Mouse (Mus musculus) forebrain, embryonic 15.5 days (tissue): ENCODE measurements around the gene 1500009C09Rik. TPM values are rescaled to one million over a fixed set of nuclear protein-coding genes. Genes with fewer than 3 reads are reported as not detected.
"Not testable (repeated sequence)": the region's sequence is repeated elsewhere in the genome, so short reads cannot be mapped to it uniquely, and the experiment has no call there.

ENCODE experiments used
- ATAC-seq: fragments of 200-750 bp; cut with Nextera tagmentation; replicated peaks from 2 replicates; pipeline ENCODE4 v1.8.0; 2017; ENCODE audit warnings: mild to moderate bottlenecking, moderate TSS enrichment, moderate library complexity
- H3K27ac ChIP-seq: fragments of 300-500 bp; sonication (generic); replicated peaks from 2 replicates; pipeline ENCODE4 v1.5.1; 2015; ENCODE audit warnings: mild to moderate bottlenecking, inconsistent platforms
- H3K27me3 ChIP-seq: fragments of 300-500 bp; sonication (generic); 2 replicates; pipeline ENCODE4 v1.6.1; 2015; ENCODE audit warnings: inconsistent platforms
- H3K36me3 ChIP-seq: fragments of 300-500 bp; sonication (generic); 2 replicates; pipeline ENCODE4 v1.6.1; 2015; ENCODE audit warnings: mild to moderate bottlenecking, inconsistent platforms
- H3K4me1 ChIP-seq: fragments of 300-500 bp; sonication (generic); 2 replicates; pipeline ENCODE4 v1.6.1; 2015; ENCODE audit warnings: inconsistent platforms
- H3K4me2 ChIP-seq: fragments of 300-500 bp; sonication (generic); replicated peaks from 2 replicates; pipeline ENCODE4 v1.6.1; 2015; ENCODE audit warnings: mild to moderate bottlenecking, inconsistent platforms
- H3K4me3 ChIP-seq: fragments of 300-500 bp; sonication (generic); 2 replicates; pipeline ENCODE4 v1.5.1; 2015; ENCODE audit warnings: mild to moderate bottlenecking, inconsistent platforms
- H3K9ac ChIP-seq: fragments of 300-500 bp; sonication (generic); replicated peaks from 2 replicates; pipeline ENCODE4 v1.6.1; 2015; ENCODE audit warnings: mild to moderate bottlenecking, inconsistent platforms
- H3K9me3 ChIP-seq: fragments of 300-500 bp; sonication (generic); 2 replicates; pipeline ENCODE4 v1.6.1; 2016; ENCODE audit warnings: inconsistent platforms
- WGBS: fragments of 180-500 bp; shearing (Covaris S2); methylation state at CpG from one replicate; pipeline ENCODE4 v1.1.7; 2015; ENCODE audit warnings: mixed read lengths; 5-methylcytosine and 5-hydroxymethylcytosine counted together
- polyA plus RNA-seq: library from polyadenylated mRNA; unstranded; fragments of >200 nt; fragmentation: Nextera tagmentation; extraction: Ambion mirVana; gene quantifications from 2 replicates; pipeline ENCODE4 v1.2.1, GENCODE M21; 2015

Gene 1500009C09Rik
- polyA plus RNA-seq, 1 experiment from 2014 or later: 14.7 TPM

DNA sequence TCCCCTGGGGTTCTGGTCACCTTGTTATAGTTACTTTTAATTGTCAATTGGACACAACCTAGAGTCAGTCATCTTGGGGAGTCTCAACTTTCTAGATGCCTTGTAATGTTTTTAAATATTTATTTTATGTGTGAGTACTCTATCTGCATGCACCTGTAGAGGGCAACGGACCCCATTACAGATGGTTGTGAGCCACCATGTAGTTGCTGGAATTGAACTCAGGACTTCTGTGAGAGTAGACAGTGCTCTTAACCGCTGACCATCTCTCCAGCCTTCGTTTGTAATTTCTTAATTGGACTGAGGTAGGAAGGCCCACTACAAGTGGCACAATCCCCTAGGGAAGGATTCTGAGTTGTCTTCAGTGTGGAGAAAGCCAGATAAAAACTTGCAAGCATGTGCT, 8.9 kb upstream of the 1500009C09Rik start:
- H3K9me3 ChIP-seq: no peaks in the 10 kb centered on the region
- no peak overlapping the region for H3K27ac ChIP-seq
- H3K4me1 ChIP-seq: peaks cover 9% of the 10 kb centered on the region
- H3K27me3 ChIP-seq: no peaks in the 10 kb centered on the region
- WGBS: 71% methylated on average over 3 of the region's 3 CpGs
- H3K4me3 ChIP-seq: peak overlapping the region; percentile 86
- no peak for ATAC-seq
- no peaks in the 10 kb centered on the region for H3K36me3 ChIP-seq
- peak overlapping the region; percentile 61 for H3K9ac ChIP-seq
- peak overlapping the region; percentile 68 for H3K4me2 ChIP-seq

DNA sequence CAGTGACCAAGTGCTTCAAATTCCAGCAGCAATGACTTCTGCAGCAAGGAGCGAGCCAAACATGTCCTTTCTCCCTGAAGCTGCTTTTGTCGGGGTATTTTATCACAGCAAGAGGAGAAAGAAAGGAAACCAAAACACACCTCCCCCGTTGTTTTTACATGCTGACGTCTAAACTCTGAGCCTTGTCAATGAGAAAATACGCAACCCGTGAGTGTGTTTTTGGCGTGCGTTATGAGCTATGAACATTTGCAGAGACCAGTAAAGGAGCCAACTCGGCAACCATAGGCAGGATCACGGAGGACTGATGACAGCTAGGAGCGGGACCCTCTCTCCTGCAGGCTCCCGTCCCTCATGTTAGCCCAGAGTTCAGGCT, 8.5 kb upstream of the 1500009C09Rik start:
- Histone ChIP-seq H3K9ac (peak overlapping the region; percentile 61), H3K4me3 (peak overlapping the region; percentile 86), H3K36me3 (no peaks in the 10 kb centered on the region), H3K4me1 (peaks cover 9% of the 10 kb centered on the region), H3K4me2 (peak overlapping the region; percentile 68), H3K27ac (peak overlapping the region; percentile 43), H3K27me3 (no peaks in the 10 kb centered on the region), H3K9me3 (no peaks in the 10 kb centered on the region)
- ATAC-seq: no peak
- WGBS: 4% methylated on average over 12 of the region's 12 CpGs

DNA sequence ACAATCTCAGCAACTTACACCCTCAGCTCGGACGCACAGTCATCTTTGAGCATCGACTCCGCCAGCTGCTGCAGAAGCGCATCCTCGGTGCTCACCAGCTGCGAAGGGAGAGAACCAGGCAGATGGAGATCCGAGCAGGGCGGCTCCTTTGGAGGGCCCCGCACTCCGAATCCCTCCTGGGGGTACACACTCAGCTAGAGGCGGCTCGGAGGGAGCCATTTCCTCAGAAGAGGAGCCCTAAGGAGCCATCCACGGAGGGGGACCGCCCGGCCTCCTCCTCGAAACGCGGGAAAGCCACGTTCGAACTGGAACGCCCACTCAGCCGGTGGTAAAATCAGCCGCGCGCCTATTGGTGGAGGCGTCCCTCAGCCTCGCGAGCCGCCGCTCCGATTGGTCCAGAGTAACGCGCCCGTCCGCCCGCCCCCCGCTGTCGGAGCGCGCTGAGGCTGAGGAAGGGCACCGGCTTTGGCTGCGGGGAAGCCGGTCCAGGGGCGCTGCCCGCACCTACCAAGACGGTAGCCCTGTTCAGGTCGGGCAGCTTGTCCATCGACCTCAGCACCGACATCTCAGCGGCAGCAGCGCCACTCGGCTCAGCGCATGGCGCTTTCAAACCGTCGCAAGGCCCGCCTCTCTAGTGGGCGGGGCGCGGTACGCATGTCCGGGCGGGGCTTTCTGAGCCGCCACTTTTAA, 7.9 kb upstream of the 1500009C09Rik start, which contains the start of gene Cenpm:
Gene Cenpm, minus strand, starts transcription at position 634 of the 690 bp plus-strand sequence.
- peak within 1 kb of the TSS; percentile 87 for H3K27ac ChIP-seq
- H3K4me1 ChIP-seq: peaks cover 9% of the 10 kb centered on the region
- under 1% methylated on average over 65 of the region's 65 CpGs for WGBS
- no peaks in the 10 kb centered on the region for H3K27me3 ChIP-seq
- peak; percentile 99 for ATAC-seq
- peak within 1 kb of the TSS; percentile 68 for H3K4me2 ChIP-seq
- H3K4me3 ChIP-seq: peak within 1 kb of the TSS; percentile 86
- no peaks in the 10 kb centered on the region for H3K9me3 ChIP-seq
- no peaks in the 10 kb centered on the region for H3K36me3 ChIP-seq
- H3K9ac ChIP-seq: peak within 1 kb of the TSS; percentile 61

DNA sequence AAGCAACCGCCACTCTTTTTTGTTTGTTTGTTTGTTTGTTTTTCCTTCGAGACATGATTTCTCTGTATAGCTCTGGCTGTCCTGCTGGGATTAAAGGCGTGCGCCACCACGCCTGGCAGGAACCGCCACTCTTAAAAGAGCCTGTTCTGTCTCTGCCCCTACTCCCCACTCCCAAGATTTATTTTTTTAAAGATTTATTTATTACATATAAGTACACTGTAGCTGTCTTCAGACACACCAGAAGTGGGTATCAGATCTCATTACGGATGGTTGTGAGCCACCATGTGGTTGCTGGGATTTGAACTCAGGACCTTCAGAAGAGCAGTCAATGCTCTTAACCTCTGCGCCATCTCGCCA, 7.4 kb upstream of the 1500009C09Rik start:
- Histone ChIP-seq H3K9ac (peak overlapping the region; percentile 52), H3K27ac (peak overlapping the region; percentile 87), H3K4me2 (peak overlapping the region; percentile 68), H3K4me3 (peak overlapping the region; percentile 86)
- ATAC-seq, H3K9me3 ChIP-seq, H3K36me3 ChIP-seq, H3K27me3 ChIP-seq, H3K4me1 ChIP-seq: not testable (repeated sequence)
- 22% methylated on average over 9 of the region's 9 CpGs for WGBS

DNA sequence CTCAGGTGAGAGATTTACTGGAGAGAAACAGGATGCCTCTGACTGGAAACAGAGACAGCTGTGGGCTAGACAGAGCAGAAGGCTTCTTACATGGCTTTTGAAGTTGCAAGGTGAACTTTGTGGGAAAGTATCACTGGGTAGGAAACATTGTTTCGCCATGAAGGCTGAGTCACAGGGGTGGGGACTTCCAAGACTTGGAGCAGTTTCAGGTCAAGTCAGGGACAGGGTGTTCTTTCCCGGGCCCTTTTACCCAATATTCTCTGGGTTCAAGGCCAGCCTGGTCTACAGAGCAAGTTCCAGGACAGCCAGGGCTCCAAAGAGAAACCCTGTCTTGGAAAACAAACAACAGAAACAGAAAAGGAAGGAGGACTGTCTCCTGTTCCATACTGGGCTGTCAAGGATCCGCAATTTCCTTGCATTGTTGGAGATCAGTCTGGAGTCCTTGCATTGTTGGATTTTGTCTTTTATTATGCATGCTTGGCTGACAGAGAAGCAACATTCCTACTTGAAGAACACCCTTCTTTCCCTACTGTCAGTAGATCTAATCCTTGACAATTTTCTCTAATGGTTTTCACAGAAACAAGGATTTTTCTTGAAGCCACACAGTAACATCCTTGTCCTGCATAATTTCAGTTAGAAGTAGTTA, 4.9 kb upstream of the 1500009C09Rik start:
- H3K9me3 ChIP-seq: peaks cover 4% of the 10 kb centered on the region; the same call in 1 of the 2 replicates
- H3K27me3 ChIP-seq: no peaks in the 10 kb centered on the region
- ATAC-seq: no peak
- H3K4me2 ChIP-seq: no peak overlapping the region
- no peaks in the 10 kb centered on the region for H3K36me3 ChIP-seq
- H3K9ac ChIP-seq: no peak overlapping the region
- no peak overlapping the region for H3K4me3 ChIP-seq
- 83% methylated on average over 3 of the region's 3 CpGs for WGBS
- no peak overlapping the region for H3K27ac ChIP-seq
- peaks cover 9% of the 10 kb centered on the region for H3K4me1 ChIP-seq

DNA sequence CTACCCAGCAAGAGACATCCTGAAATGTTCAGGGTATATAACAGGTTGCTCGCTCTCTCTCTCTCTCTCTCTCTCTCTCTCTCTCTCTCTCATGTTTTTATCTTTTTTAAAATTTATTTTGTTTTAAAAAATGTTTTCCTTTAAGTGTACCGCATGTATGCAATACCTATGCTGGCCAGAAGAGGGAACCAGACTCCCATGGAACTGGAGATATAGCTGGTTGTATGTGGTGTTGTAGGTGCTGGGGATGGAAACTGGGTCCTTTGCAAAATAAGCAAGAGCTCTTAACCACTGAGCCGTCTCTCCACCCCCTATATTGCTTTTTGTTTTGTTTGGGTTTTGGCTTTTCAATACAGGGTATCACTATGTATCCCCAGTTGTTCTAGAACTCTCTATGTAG, 618 bp upstream of the 1500009C09Rik start:
- Histone ChIP-seq H3K9me3 (peaks cover 4% of the 10 kb centered on the region; the same call in 1 of the 2 replicates), H3K27me3 (no peaks in the 10 kb centered on the region), H3K36me3 (no peaks in the 10 kb centered on the region), H3K9ac (no peak overlapping the region), H3K4me2 (no peak overlapping the region), H3K4me3 (no peak overlapping the region), H3K4me1 (peaks cover 14% of the 10 kb centered on the region), H3K27ac (no peak overlapping the region)
- 99% methylated on average over 3 of the region's 3 CpGs for WGBS
- ATAC-seq: no peak

DNA sequence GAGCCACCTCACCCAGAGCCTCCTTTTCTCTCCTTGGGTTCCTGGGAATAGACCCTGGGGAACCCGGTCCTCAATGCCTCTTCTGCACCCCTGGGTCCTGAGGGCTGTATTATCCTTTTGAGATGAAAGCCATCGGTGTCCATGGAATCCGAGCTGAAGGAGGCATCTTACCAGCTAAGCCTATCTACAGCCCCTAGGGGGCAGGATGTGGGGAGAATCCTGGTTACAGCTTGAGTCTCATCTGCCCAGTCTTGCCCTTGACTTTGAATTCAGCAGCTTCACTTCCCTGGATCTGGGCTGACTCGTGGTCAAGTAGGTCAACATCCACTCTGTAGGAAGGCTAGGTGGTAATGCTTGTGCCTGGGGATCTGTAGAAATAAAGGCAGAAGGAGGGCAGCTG, 3.1 kb downstream of the 1500009C09Rik start:
- H3K9me3 ChIP-seq: peaks cover 4% of the 10 kb centered on the region; the same call in 1 of the 2 replicates
- no peaks in the 10 kb centered on the region for H3K27me3 ChIP-seq
- H3K36me3 ChIP-seq: 0 out of 2 replicates have a peak, but pooled peaks cover 4% of the 10 kb centered on the region
- 0 out of 2 replicates have a peak, but pooled peaks have one; percentile 6 for ATAC-seq
- H3K9ac ChIP-seq: 0 out of 2 replicates have a peak overlapping the region, but pooled peaks have one; percentile 10
- peak overlapping the region; percentile 89 for H3K27ac ChIP-seq
- peaks cover 29% of the 10 kb centered on the region for H3K4me1 ChIP-seq
- H3K4me3 ChIP-seq: peak overlapping the region; percentile 50; the same call in 1 of the 2 replicates
- WGBS: 34% methylated on average over 4 of the region's 4 CpGs
- peak overlapping the region; percentile 66 for H3K4me2 ChIP-seq

DNA sequence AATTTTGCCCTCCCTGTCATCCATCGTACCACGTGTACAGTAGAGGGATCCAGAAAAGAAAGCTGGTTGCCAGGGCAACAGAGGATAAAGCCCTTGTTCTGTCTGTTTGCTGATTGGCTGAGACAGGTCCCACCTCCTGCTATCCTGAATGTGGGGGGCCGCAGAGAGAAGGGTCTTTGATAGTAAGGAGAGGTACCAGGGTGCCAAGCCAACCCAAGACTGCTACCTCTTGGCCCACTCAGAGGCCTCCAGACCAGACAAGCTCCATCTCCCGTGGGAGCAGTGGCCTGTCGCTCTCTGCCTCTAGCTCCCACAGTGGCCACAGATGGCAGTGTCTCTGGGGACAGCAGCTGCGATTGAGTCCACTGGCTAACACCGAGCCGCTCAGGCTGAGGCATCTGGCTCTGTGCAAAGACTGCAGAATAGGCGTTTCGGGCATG, 3.8 kb downstream of the 1500009C09Rik start:
- 5% methylated on average over 10 of the region's 10 CpGs for WGBS
- H3K4me3 ChIP-seq: peak overlapping the region; percentile 50
- H3K36me3 ChIP-seq: 0 out of 2 replicates have a peak, but pooled peaks cover 4% of the 10 kb centered on the region
- peak overlapping the region; percentile 58 for H3K9ac ChIP-seq
- peaks cover 4% of the 10 kb centered on the region; the same call in 1 of the 2 replicates for H3K9me3 ChIP-seq
- H3K4me1 ChIP-seq: peaks cover 29% of the 10 kb centered on the region
- H3K27me3 ChIP-seq: no peaks in the 10 kb centered on the region
- ATAC-seq: peak; percentile 95
- peak overlapping the region; percentile 89 for H3K27ac ChIP-seq
- H3K4me2 ChIP-seq: peak overlapping the region; percentile 66

DNA sequence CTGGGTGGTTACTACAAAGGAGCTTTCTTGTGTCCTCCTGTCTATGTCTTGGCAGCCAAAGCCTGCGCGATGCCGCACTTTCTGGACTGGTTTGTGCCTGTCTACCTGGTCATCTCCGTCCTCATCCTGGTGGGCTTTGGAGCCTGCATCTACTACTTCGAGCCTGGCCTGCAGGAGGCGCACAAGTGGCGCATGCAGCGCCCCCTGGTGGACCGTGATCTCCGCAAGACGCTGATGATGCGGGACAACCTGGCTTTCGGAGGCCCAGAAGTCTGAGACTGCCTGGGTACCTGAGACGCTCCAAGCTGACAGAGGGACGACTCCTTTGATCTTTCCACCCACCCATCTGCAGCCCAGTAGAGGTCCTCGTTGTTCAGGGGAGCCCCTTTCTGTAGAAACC, 7.3 kb downstream of the 1500009C09Rik start:
- Histone ChIP-seq H3K4me1 (peaks cover 29% of the 10 kb centered on the region), H3K36me3 (0 out of 2 replicates have a peak, but pooled peaks cover 4% of the 10 kb centered on the region), H3K4me2 (no peak overlapping the region), H3K9me3 (no peaks in the 10 kb centered on the region), H3K4me3 (no peak overlapping the region), H3K27me3 (no peaks in the 10 kb centered on the region), H3K9ac (no peak overlapping the region), H3K27ac (no peak overlapping the region)
- WGBS: 13% methylated on average over 16 of the region's 16 CpGs
- ATAC-seq: no peak

DNA sequence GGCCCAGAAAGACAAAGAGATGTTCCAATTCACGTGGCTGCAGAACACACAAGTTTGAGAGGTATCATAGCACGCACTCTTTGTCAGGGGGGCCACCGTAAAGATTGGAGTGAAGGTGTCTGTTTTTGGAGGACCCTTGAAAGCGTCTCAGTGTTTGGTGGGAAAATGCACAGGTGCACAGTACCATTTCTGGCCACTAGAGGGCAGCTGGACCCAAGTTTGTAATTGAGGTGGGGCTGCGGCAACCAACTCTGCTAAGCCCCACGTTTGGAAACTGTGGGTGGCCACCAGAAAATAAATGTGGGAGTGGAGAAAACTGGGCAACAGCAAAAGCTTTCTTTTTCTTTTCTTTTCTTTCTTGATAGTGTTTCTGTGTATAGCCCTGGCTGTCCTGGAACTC, 14.2 kb downstream of the 1500009C09Rik start:
- 0 out of 2 replicates have a peak, but pooled peaks have one; percentile 23 for ATAC-seq
- WGBS: 12% methylated on average over 6 of the region's 6 CpGs
- Histone ChIP-seq H3K9me3 (no peaks in the 10 kb centered on the region), H3K4me3 (no peak overlapping the region), H3K27ac (no peak overlapping the region), H3K27me3 (no peaks in the 10 kb centered on the region), H3K4me2 (no peak overlapping the region), H3K4me1 (peaks cover 23% of the 10 kb centered on the region), H3K9ac (no peak overlapping the region), H3K36me3 (no peaks in the 10 kb centered on the region)

DNA sequence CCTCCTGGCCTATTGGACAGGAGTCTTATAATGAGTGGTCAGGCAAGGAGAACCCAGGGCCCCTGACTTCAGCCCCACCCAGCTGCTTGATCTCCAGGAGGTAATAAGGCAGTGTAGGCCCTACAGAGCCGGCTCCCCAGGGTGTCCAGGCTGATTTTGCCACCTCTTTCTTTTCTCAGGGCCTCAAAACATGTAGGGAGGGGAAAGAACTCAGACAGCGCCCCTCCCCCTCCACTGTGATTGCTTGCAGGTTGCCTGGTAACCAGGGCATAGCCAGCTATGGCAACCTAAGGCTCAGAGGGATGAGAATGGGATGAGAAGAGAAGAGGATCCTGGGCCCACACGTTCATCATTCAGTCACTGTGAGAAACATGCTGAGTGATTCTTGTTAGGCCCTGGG, 16.0 kb downstream of the 1500009C09Rik start:
- WGBS: 10% methylated on average over 3 of the region's 3 CpGs
- Histone ChIP-seq H3K4me3 (no peak overlapping the region), H3K9ac (no peak overlapping the region; the same call in 1 of the 2 replicates), H3K4me2 (no peak overlapping the region), H3K36me3 (no peaks in the 10 kb centered on the region), H3K9me3 (no peaks in the 10 kb centered on the region), H3K27ac (peak overlapping the region; percentile 20), H3K4me1 (peaks cover 26% of the 10 kb centered on the region), H3K27me3 (no peaks in the 10 kb centered on the region; the same call in 1 of the 2 replicates)
- no peak for ATAC-seq

DNA sequence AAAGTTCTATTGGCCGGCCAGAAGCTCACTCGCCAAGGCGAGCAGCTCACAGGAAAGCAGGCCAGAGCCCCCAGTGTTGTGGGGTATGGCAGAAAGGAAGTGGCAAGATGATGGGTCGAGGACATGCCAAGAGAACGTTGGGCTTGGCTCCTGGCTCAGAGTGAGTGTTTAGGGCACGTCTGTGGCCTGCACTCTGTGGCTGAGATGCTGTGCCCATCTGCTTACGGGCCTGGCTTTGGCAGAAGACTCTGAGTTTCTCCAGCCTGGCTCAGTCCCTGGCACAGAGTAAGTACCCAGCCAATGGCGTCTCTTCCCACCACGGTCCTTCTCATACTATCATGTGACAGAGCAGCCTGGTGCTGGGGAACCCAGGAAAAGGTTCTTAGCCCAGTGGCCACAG, 16.6 kb downstream of the 1500009C09Rik start:
- Histone ChIP-seq H3K9ac (no peak overlapping the region), H3K4me2 (no peak overlapping the region), H3K4me1 (peaks cover 27% of the 10 kb centered on the region), H3K36me3 (no peaks in the 10 kb centered on the region), H3K9me3 (no peaks in the 10 kb centered on the region), H3K27ac (peak overlapping the region; percentile 20; the same call in 1 of the 2 replicates), H3K4me3 (no peak overlapping the region), H3K27me3 (no peaks in the 10 kb centered on the region; the same call in 1 of the 2 replicates)
- no peak for ATAC-seq
- WGBS: 77% methylated on average over 9 of the region's 9 CpGs
